Mouse (Mus musculus) heart, embryonic 12.5 days (tissue): ENCODE results near the gene Brpf1. TPM values are rescaled to one million over a fixed set of nuclear protein-coding genes. Genes with fewer than 3 reads are reported as not detected.

Experiments
- ATAC-seq: fragments of 200-750 bp; cut with Nextera tagmentation; 2 replicates; pipeline ENCODE4 v1.8.0; 2017; ENCODE audit warnings: moderate TSS enrichment, moderate library complexity; ENCODE audit not compliant: insufficient number of reproducible peaks, low FRiP score
- H3K27ac ChIP-seq: fragments of 300-500 bp; sonication (generic); 2 replicates; pipeline ENCODE4 v1.5.1; 2016; ENCODE audit warnings: mild to moderate bottlenecking, moderate library complexity; ENCODE audit not compliant: poor library complexity, severe bottlenecking
- H3K27me3 ChIP-seq: fragments of 300-500 bp; sonication (generic); replicated peaks from 2 replicates; pipeline ENCODE4 v1.6.1; 2016; ENCODE audit warnings: mild to moderate bottlenecking, moderate library complexity
- H3K36me3 ChIP-seq: fragments of 300-500 bp; sonication (generic); 2 replicates; pipeline ENCODE4 v1.6.1; 2016; ENCODE audit warnings: mild to moderate bottlenecking, moderate library complexity
- H3K4me1 ChIP-seq: fragments of 300-500 bp; sonication (generic); replicated peaks from 2 replicates; pipeline ENCODE4 v1.6.1; 2016; ENCODE audit warnings: mild to moderate bottlenecking
- H3K4me2 ChIP-seq: fragments of 300-500 bp; sonication (generic); 2 replicates; pipeline ENCODE4 v1.6.1; 2016; ENCODE audit warnings: mild to moderate bottlenecking, moderate library complexity
- H3K4me3 ChIP-seq: fragments of 300-500 bp; sonication (generic); 2 replicates; pipeline ENCODE4 v1.5.1; 2016; ENCODE audit warnings: mild to moderate bottlenecking
- H3K9ac ChIP-seq: fragments of 300-500 bp; sonication (generic); 2 replicates; pipeline ENCODE4 v1.6.1; 2016; ENCODE audit warnings: mild to moderate bottlenecking, moderate library complexity
- H3K9me3 ChIP-seq: fragments of 300-500 bp; sonication (generic); replicated peaks from 2 replicates; pipeline ENCODE4 v1.6.1; 2016; ENCODE audit warnings: mild to moderate bottlenecking, moderate library complexity
- WGBS: fragments of 180-500 bp; shearing (Covaris S2); methylation state at CpG from one replicate; pipeline ENCODE4 v1.1.7; 2016; 5-methylcytosine and 5-hydroxymethylcytosine counted together
- polyA plus RNA-seq: library from polyadenylated mRNA; unstranded; fragments of >200 nt; fragmentation: Nextera tagmentation; extraction: Ambion mirVana; gene quantifications from 2 replicates; pipeline ENCODE4 v1.2.1, GENCODE M21; 2016

Brpf1 gene
- polyA plus RNA-seq, result 16.2 and 17.0 TPM in 2 replicates

GRCm38 (mm10) chr6:113306986-113307349, at the start of gene Brpf1:
Brpf1 (plus strand) TSS chr6:113307137.
- Histone ChIP-seq H3K36me3 (peaks cover 15% of the 10 kb centered on the region), H3K4me3 (peak within 1 kb of the TSS; percentile 93), H3K27ac (peak within 1 kb of the TSS; percentile 97), H3K27me3 (no peaks in the 10 kb centered on the region), H3K4me2 (peak within 1 kb of the TSS; percentile 90), H3K9me3 (no peaks in the 10 kb centered on the region), H3K4me1 (peaks cover 26% of the 10 kb centered on the region), H3K9ac (peak within 1 kb of the TSS; percentile 96)
- under 1% methylated on average over 32 of the region's 32 CpGs for WGBS
- peak; percentile 54 for ATAC-seq

DNA sequence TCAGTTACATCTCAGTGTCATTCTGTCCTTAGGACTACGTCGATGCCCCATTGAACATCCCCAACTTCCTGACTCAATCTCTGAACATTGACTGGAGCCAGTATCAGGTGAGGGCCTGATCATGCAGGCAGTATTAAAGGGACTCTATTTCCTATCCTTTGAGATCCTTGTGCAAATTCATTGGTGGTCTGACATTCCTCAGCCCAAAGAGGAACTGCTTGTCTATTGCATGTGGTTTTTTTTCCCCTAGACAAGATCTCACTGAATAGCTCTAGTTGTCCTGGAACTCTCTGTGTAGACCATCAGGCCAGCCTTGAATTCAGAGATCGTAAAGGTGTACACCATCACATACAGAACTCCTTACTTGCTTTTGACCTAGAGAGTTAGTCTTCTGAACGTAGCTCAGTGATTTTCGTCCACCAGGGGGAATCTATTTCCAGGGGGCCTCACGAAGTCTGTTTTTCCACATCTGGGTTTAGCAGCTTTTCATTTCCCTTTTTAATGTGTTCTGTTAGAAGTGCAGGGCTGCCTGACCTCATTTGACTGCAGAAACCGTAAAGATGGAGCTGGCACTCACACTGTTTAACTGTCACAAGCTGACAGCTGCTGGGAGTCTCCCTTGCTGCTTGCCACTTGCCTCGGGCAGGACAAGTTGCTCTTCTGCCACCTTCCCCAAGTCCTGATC, 45.6 kb upstream of the Brpf1 start:
- Histone ChIP-seq H3K4me2 (no peak overlapping the region), H3K36me3 (peaks cover 87% of the 10 kb centered on the region), H3K4me1 (no peaks in the 10 kb centered on the region), H3K27ac (no peak overlapping the region), H3K27me3 (no peaks in the 10 kb centered on the region), H3K4me3 (no peak overlapping the region), H3K9ac (no peak overlapping the region), H3K9me3 (no peaks in the 10 kb centered on the region)
- ATAC-seq, result no peak
- 84% methylated on average over 8 of the region's 8 CpGs for WGBS

- no peak overlapping the region for H3K9ac ChIP-seq
- H3K36me3 ChIP-seq, result peaks cover 91% of the 10 kb centered on the region
- no peaks in the 10 kb centered on the region for H3K9me3 ChIP-seq
- no peak overlapping the region for H3K27ac ChIP-seq
- no peak overlapping the region for H3K4me2 ChIP-seq
- no peak for ATAC-seq
- H3K27me3 ChIP-seq, result no peaks in the 10 kb centered on the region
- WGBS, result 83% methylated on average over 6 of the region's 6 CpGs
- H3K4me3 ChIP-seq, result no peak overlapping the region
- H3K4me1 ChIP-seq, result peaks cover 15% of the 10 kb centered on the region
Observed at GRCm38 (mm10) chr6:113263531-113263930, 43.4 kb upstream of the Brpf1 start.

DNA sequence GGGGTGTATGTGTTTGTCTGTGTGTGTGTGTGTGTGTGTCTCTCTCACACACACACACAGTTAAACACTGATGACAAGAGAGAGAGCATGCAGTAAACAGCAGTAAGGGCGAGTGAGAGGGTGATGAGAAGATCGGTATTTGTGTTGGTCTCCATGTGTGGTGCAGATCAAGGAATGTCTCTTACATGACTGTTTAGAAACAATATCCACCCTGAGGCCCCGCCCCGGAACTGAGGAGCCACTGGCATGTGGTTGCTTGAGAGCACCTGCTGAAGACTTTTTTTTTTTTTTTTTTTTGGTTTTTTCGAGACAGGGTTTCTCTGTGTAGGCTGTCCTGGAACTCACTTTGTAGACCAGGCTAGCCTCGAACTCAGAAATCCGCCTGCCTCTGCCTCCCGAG, 42.5 kb upstream of the Brpf1 start:
- H3K36me3 ChIP-seq, result peaks cover 93% of the 10 kb centered on the region
- 86% methylated on average over 8 of the region's 8 CpGs for WGBS
- no peak overlapping the region for H3K9ac ChIP-seq
- H3K4me3 ChIP-seq, result no peak overlapping the region
- no peaks in the 10 kb centered on the region for H3K27me3 ChIP-seq
- H3K27ac ChIP-seq, result no peak overlapping the region
- no peak for ATAC-seq
- H3K4me2 ChIP-seq, result no peak overlapping the region
- peaks cover 15% of the 10 kb centered on the region for H3K4me1 ChIP-seq
- H3K9me3 ChIP-seq, result no peaks in the 10 kb centered on the region

DNA sequence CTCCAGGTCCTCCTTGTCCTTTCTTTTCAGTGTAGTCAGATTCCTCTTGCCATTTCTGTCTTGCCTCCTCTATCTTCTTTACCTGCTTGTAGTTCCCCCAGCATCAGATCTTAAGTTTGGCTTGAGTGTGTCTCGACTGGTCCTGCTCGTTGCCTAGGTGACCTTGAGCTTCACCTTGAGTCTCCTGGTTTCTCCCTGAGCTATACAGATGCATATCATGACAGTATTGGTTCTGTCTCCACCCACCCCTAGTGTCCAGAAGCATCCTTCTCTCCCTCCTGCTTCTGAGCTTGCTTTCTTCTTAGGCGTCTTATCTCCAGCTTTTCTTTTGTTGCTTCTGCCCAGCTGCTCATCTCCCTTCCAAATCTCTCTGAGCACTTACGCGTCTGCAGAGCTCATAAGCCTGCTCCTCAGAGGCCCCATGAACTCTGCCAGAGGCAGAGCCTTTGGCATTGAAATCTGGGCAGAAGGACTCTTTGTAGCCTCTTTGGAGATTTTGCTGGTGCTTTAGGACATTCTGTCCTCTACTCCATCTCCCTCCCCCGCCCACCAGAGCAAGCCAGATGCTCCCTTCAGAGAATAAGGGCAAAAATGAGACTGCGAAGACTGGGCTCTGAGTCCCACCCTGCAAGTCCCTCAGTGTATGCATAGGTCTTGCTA, 39.8 kb upstream of the Brpf1 start:
- Histone ChIP-seq H3K27me3 (no peaks in the 10 kb centered on the region), H3K27ac (no peak overlapping the region), H3K9me3 (no peaks in the 10 kb centered on the region), H3K9ac (no peak overlapping the region), H3K4me2 (no peak overlapping the region), H3K4me3 (no peak overlapping the region), H3K4me1 (peaks cover 15% of the 10 kb centered on the region), H3K36me3 (peaks cover 95% of the 10 kb centered on the region)
- no peak for ATAC-seq
- WGBS, result 72% methylated on average over 7 of the region's 7 CpGs

- ATAC-seq, result no peak
- no peaks in the 10 kb centered on the region for H3K27me3 ChIP-seq
- H3K4me2 ChIP-seq, result no peak overlapping the region
- peaks cover 15% of the 10 kb centered on the region for H3K4me1 ChIP-seq
- H3K27ac ChIP-seq, result no peak overlapping the region
- peaks cover 94% of the 10 kb centered on the region for H3K36me3 ChIP-seq
- no peak overlapping the region for H3K9ac ChIP-seq
- H3K9me3 ChIP-seq, result no peaks in the 10 kb centered on the region
- H3K4me3 ChIP-seq, result no peak overlapping the region
- WGBS, result 72% methylated on average over 1 of the region's 1 CpGs
Observed at GRCm38 (mm10) chr6:113267988-113268387, 38.9 kb upstream of the Brpf1 start.

DNA sequence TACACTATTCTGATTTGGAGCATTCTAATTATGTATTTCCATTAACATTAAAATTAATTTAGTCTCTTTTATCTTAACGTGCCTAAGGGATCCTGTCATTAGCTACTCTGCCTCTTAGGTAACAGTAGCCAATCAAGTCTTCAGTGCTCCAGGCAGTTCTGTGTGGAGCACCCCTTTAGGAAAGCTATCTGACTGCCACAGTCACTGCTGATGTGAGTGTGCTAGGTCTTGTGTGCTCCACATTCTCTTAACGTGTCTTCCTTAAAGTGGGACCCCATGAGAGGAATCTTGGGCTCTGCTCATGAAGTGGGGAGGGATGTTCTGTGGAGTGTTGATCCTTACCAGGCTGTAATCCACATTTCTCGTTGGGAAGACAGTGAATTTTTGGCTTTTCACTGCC, 34.6 kb upstream of the Brpf1 start:
- WGBS, result 78% methylated on average over 3 of the region's 3 CpGs
- Histone ChIP-seq H3K4me2 (no peak overlapping the region), H3K27me3 (no peaks in the 10 kb centered on the region), H3K36me3 (peaks cover 87% of the 10 kb centered on the region), H3K27ac (no peak overlapping the region), H3K4me1 (peaks cover 10% of the 10 kb centered on the region), H3K9ac (no peak overlapping the region), H3K4me3 (no peak overlapping the region), H3K9me3 (no peaks in the 10 kb centered on the region)
- no peak for ATAC-seq

- Histone ChIP-seq H3K36me3 (peaks cover 54% of the 10 kb centered on the region), H3K9me3 (no peaks in the 10 kb centered on the region), H3K9ac (no peak overlapping the region), H3K27me3 (peaks cover 5% of the 10 kb centered on the region), H3K4me3 (no peak overlapping the region), H3K4me1 (no peaks in the 10 kb centered on the region), H3K27ac (no peak overlapping the region), H3K4me2 (no peak overlapping the region)
- no peak for ATAC-seq
- 60% methylated on average over 4 of the region's 4 CpGs for WGBS
Observed at GRCm38 (mm10) chr6:113276846-113277245, 30.1 kb upstream of the Brpf1 start.

DNA sequence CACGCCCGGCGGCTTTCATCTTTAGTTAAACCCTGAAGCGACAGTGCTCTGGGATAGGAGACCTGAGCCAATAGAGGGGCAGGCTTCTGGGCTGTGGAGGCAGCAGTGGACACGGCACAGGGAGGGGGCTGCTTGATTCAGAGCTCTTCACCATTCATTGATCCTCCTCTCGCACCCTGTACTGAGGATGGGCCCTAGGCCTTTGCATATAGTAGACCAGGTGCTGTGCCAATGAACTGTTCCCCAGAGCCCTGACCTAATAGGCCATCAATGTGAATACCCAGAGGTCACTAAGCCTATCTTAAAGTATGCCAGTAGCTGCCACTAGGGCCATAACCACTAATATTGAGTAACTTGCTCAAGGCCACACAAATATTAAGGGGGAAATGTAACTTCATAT, 25.3 kb upstream of the Brpf1 start:
- WGBS, result 47% methylated on average over 6 of the region's 6 CpGs
- H3K27ac ChIP-seq, result no peak overlapping the region
- ATAC-seq, result no peak
- H3K4me1 ChIP-seq, result peaks cover 6% of the 10 kb centered on the region
- no peak overlapping the region for H3K9ac ChIP-seq
- H3K9me3 ChIP-seq, result no peaks in the 10 kb centered on the region
- peaks cover 47% of the 10 kb centered on the region for H3K27me3 ChIP-seq
- H3K36me3 ChIP-seq, result peaks cover 16% of the 10 kb centered on the region
- H3K4me2 ChIP-seq, result no peak overlapping the region
- no peak overlapping the region for H3K4me3 ChIP-seq

DNA sequence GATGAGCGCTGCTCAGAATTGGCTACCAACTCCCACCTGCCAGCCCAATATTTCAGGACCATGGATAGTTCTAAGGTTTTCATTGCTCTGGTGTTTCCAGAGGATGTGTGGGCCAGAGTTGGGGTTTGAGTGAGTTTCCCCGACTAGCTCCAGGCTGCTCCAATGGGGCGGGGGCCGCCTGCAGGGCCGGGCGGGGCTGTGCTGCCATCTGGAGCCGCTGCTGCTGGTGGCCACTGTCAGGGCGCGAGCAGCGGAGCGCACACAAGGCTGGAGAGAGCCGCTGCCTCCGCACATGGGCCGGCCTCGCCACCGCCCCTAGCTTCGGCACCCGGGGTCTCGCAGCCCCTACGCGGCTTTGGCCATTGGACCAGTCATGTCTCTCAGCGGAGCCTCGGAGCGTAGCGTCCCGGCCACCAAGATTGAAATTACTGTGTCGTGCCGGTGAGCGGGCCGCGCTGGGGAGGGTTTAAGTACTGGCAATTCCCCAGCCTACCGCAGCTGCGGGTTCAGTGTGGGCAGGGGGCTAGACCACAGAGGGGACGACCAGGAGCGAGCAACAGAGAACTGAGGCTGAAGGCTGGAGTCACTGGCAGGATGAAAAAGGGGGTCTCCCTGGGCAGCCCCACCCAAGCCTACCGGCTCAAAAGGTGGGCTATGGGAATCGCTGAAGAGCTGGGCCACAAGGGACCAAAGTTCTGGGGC, 24.7 kb upstream of the Brpf1 start, which contains the start of gene Cpne9:
Gene Cpne9 (plus strand): TSS at position 207 of the 702 bp plus-strand sequence.
- H3K4me2 ChIP-seq, result peak within 1 kb of the TSS; percentile 53
- 0 out of 2 replicates have a peak within 1 kb of the TSS, but pooled peaks have one; percentile 9 for H3K9ac ChIP-seq
- peak within 1 kb of the TSS; percentile 24 for H3K4me3 ChIP-seq
- 2% methylated on average over 37 of the region's 37 CpGs for WGBS
- ATAC-seq, result no peak
- H3K9me3 ChIP-seq, result no peaks in the 10 kb centered on the region
- peaks cover 6% of the 10 kb centered on the region for H3K4me1 ChIP-seq
- H3K27me3 ChIP-seq, result peaks cover 50% of the 10 kb centered on the region
- peaks cover 10% of the 10 kb centered on the region; the same call in 1 of the 2 replicates for H3K36me3 ChIP-seq
- no peak within 1 kb of the TSS for H3K27ac ChIP-seq

GRCm38 (mm10) chr6:113282969-113283368, 24.0 kb upstream of the Brpf1 start:
- Histone ChIP-seq H3K27ac (no peak overlapping the region), H3K27me3 (peaks cover 51% of the 10 kb centered on the region), H3K4me2 (no peak overlapping the region), H3K9me3 (no peaks in the 10 kb centered on the region), H3K4me3 (no peak overlapping the region), H3K9ac (no peak overlapping the region), H3K36me3 (peaks cover 9% of the 10 kb centered on the region; the same call in 1 of the 2 replicates), H3K4me1 (peaks cover 6% of the 10 kb centered on the region)
- no peak for ATAC-seq
- whole genome bisulfite sequencing, result 2% methylated on average over 19 of the region's 22 CpGs
